Mouse (Mus musculus) forebrain, embryonic 11.5 days (tissue): ENCODE data around the gene Lenep. TPM values are rescaled to one million over a fixed set of nuclear protein-coding genes. Genes with fewer than 3 reads are reported as not detected.

Experiments used
- ATAC-seq: fragments of 200-750 bp; cut with Nextera tagmentation; replicated peaks from 2 replicates; pipeline ENCODE4 v1.8.0; 2017; ENCODE audit warnings: moderate TSS enrichment; ENCODE audit not compliant: low FRiP score
- DNase-seq: peaks from one replicate; pipeline ENCODE4 v3.0.0-alpha.2; 2017; ENCODE audit warnings: low spot score
- H3K27ac ChIP-seq: fragments of 300-500 bp; sonication (generic); 2 replicates; pipeline ENCODE4 v1.5.1; 2014; ENCODE audit warnings: low read depth, low read length
- H3K27me3 ChIP-seq: fragments of 300-500 bp; sonication (generic); 2 replicates; pipeline ENCODE4 v1.6.1; 2014; ENCODE audit warnings: mild to moderate bottlenecking, low read length, mixed read lengths; ENCODE audit not compliant: control insufficient read depth, insufficient read depth
- H3K36me3 ChIP-seq: fragments of 300-500 bp; sonication (generic); 2 replicates; pipeline ENCODE4 v1.6.1; 2014; ENCODE audit warnings: mild to moderate bottlenecking, low read length, moderate library complexity, mixed read lengths; ENCODE audit not compliant: control insufficient read depth, insufficient read depth
- H3K4me1 ChIP-seq: fragments of 300-500 bp; sonication (generic); replicated peaks from 2 replicates; pipeline ENCODE4 v1.6.1; 2014; ENCODE audit warnings: low read length, mixed read lengths; ENCODE audit not compliant: control insufficient read depth, insufficient read depth
- H3K4me2 ChIP-seq: fragments of 300-500 bp; sonication (generic); 2 replicates; pipeline ENCODE4 v1.6.1; 2014; ENCODE audit warnings: low read depth, mild to moderate bottlenecking, low read length, moderate library complexity, mixed read lengths; ENCODE audit not compliant: severe bottlenecking
- H3K4me3 ChIP-seq: fragments of 300-500 bp; sonication (generic); 2 replicates; pipeline ENCODE4 v1.5.1; 2014; ENCODE audit warnings: low read depth, low read length
- H3K9ac ChIP-seq: fragments of 300-500 bp; sonication (generic); 2 replicates; pipeline ENCODE4 v1.6.1; 2014; ENCODE audit warnings: low read length
- H3K9me3 ChIP-seq: fragments of 300-500 bp; sonication (generic); 2 replicates; pipeline ENCODE4 v1.6.1; 2016; ENCODE audit warnings: low read length, mixed read lengths; ENCODE audit not compliant: control insufficient read depth
- WGBS: fragments of 180-500 bp; shearing (Covaris S2); extraction: QIAGEN DNeasy Blood & Tissue Kit; methylation state at CpG from one replicate; pipeline ENCODE4 v1.1.7; 2014; 5-methylcytosine and 5-hydroxymethylcytosine counted together
- polyA plus RNA-seq: library from polyadenylated mRNA; unstranded; fragments of >200 nt; fragmentation: Nextera tagmentation; extraction: Ambion mirVana; gene quantifications from 2 replicates; pipeline ENCODE4 v1.2.1, GENCODE M21; 2014

Lenep gene
- polyA plus RNA-seq, 1 experiment from 2014 or later = 0.91 TPM

DNA sequence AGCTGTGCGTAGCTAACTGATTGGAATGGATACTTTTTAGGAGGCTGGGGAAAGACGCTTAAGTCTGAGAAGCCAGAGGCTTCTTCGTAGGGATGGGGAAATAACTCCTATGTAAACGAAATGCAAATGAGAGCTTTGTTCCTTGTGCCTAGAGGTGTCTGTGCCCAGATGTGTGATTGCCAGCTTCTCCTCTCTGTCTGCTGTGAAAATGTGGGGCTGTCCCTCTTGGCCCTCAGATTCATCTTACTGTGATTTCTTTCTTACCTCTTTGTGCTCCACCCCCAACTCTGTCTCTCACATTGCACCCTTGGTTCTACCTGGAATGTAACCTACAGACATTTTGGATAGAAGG lies 6.0 kb downstream of the Lenep start:
- no peaks in the 10 kb centered on the region; the same call in 1 of the 2 replicates for H3K27me3 ChIP-seq
- DNase-seq (no peak), ATAC-seq (no peak)
- H3K4me1 ChIP-seq = peaks cover 28% of the 10 kb centered on the region
- peak overlapping the region; percentile 99; the same call in 1 of the 2 replicates for H3K4me2 ChIP-seq
- H3K27ac ChIP-seq = no peak overlapping the region
- H3K9me3 ChIP-seq = no peaks in the 10 kb centered on the region
- H3K36me3 ChIP-seq = no peaks in the 10 kb centered on the region
- H3K4me3 ChIP-seq = peak overlapping the region; percentile 48; the same call in 1 of the 2 replicates
- 1% methylated on average over 4 of the region's 4 CpGs for WGBS
- no peak overlapping the region; the same call in 1 of the 2 replicates for H3K9ac ChIP-seq

DNA sequence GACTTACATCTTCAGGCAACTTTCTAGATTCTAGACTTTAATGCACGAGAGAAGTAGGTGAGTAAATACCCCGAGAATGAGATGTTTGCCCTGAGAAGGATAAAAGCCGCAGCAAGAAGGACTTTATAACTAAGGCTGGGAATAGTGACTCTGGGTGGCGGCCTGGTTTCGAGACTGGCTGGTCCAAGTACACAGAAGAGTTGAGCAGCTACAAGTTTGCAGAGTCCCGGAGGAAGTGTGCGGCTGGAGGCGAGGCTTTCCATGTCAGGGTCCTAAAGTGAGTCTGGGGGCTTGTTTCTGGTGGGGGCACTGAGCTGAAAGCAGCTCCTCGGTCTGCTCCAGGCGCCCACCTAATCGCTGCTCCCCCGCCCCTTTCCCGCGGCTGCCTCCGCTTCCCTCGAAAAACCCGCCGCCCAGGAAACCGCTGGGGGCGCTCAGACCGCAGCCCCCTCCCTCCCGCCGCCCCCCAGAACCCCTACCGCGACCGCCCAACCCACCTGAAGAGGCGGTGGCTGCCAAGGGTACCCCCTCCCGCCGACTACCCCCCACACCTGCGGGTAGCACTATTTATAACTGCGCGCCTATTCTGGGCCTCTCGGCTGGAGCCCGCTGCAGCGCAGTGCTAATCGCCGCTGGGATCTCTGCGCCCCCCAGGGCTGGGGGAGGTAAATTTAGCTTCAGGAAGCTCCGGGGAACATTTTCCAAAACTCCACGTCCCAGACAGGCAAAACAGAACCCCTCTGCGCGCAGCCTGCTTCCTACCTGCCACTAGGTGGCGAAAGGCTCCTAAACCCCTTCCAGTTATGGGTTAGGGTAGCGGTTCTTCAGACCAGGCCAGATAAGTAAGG lies 6.6 kb downstream of the Lenep start:
- Histone ChIP-seq H3K4me3 (peak overlapping the region; percentile 48), H3K4me2 (peak overlapping the region; percentile 99), H3K36me3 (no peaks in the 10 kb centered on the region), H3K27me3 (peaks cover under 1% of the 10 kb centered on the region), H3K9ac (peak overlapping the region; percentile 65), H3K27ac (no peak overlapping the region), H3K4me1 (peaks cover 32% of the 10 kb centered on the region), H3K9me3 (no peaks in the 10 kb centered on the region)
- DNase-seq = peak; percentile 84
- no peak for ATAC-seq
- under 1% methylated on average over 44 of the region's 44 CpGs for WGBS

DNA sequence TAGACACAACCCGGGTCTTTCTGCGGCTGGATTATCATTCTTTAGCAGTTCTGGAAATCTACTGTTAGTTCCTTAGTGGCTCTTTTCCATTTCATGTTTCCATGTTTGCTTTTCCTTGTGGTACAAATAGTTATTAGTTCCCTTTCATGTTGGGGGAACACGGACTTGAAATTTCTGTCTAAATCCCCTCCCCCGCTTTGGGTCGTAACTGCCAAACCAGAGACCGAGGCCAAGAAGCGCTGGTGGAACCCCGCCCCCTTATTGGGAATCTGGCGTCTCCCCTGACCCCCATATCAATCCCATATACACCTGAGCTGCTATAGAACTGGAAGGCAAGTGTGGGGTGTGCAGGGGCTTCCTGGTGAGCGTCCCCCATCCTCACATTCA lies 7.2 kb downstream of the Lenep start:
- peaks cover 36% of the 10 kb centered on the region for H3K4me1 ChIP-seq
- H3K4me3 ChIP-seq = peak overlapping the region; percentile 48
- peaks cover 2% of the 10 kb centered on the region for H3K27me3 ChIP-seq
- H3K9me3 ChIP-seq = no peaks in the 10 kb centered on the region
- ATAC-seq = no peak
- H3K36me3 ChIP-seq = no peaks in the 10 kb centered on the region
- 1% methylated on average over 10 of the region's 10 CpGs for WGBS
- no peak overlapping the region for H3K27ac ChIP-seq
- peak overlapping the region; percentile 30; the same call in 1 of the 2 replicates for H3K9ac ChIP-seq
- DNase-seq = no peak
- peak overlapping the region; percentile 99 for H3K4me2 ChIP-seq

DNA sequence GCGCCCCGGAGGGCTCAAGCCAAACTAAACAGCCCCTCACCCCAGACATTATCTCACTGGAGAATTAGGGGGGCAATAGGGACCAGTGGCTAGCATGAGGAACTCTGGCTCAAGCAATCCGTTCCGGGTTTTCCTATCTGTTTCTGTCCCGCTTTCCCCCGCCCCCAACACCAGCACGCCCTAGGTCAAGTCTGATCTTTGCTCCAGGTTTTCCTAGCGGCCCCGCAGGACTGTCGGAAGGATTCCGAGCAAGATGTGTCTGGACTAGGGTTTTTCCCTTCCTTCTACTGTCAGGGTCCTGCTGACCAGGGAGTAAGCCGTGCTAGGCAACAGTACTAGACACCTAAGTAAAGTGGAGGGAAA lies 7.7 kb downstream of the Lenep start:
- WGBS = 0% methylated on average over 12 of the region's 12 CpGs
- Histone ChIP-seq H3K9me3 (no peaks in the 10 kb centered on the region), H3K27ac (no peak overlapping the region), H3K4me1 (peaks cover 36% of the 10 kb centered on the region), H3K36me3 (no peaks in the 10 kb centered on the region), H3K27me3 (peaks cover 2% of the 10 kb centered on the region), H3K9ac (peak overlapping the region; percentile 30; the same call in 1 of the 2 replicates), H3K4me2 (peak overlapping the region; percentile 99), H3K4me3 (peak overlapping the region; percentile 48)
- ATAC-seq (no peak; the same call in 1 of the 2 replicates), DNase-seq (peak; percentile 90)

DNA sequence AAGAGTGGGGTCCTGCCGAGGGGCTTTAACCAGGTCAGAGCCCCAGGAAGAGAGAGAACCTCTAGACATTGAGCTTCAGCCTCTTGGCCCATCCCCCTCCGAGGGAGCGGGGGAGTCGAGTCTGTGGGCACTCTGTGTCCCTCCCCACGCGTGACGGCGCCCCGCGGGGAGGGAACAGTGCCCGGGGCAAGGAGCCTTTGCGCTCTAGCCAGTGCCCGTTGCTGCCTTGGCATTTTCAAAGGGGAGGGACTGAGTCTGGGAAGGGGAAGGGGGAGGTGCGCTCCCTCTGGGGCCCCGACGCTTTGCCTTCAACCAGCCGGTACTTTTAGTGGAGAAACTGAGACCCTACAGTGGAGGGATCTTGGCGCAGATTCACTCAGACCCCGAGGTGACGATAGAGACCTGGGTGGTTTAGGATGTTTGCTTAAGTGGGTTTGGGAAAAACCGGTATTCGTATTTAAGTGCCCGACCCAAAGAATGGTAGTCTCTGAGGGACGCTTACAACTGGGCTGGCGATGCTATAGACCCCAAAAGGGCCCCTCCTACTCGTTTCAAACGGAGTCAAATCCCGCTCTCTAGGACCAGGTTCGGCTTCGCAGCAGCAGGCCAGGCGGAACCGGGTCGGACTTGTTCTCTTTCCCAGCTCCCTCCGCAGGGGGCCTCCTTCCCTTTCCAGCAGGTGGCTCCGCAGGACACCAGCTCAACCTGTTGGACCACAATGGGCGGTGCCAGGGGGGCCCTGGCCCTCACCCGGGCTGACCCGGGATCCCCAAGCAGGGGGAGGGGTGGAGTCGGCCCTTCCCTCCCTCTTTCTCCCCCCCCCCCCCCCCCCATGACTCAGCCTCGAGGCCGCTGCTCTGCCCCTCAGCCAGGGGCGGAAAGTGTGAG lies 8.3 kb downstream of the Lenep start, which contains the start of gene Zbtb7b:
Gene Zbtb7b (minus strand): TSS at position 771 of the 888 bp plus-strand sequence.
- Histone ChIP-seq H3K9ac (peak within 1 kb of the TSS; percentile 55), H3K4me1 (peaks cover 36% of the 10 kb centered on the region), H3K27me3 (peaks cover 2% of the 10 kb centered on the region), H3K27ac (peak within 1 kb of the TSS; percentile 71), H3K4me2 (peak within 1 kb of the TSS; percentile 99), H3K36me3 (no peaks in the 10 kb centered on the region), H3K4me3 (peak within 1 kb of the TSS; percentile 48), H3K9me3 (no peaks in the 10 kb centered on the region)
- under 1% methylated on average over 41 of the region's 42 CpGs for WGBS
- ATAC-seq (peak; percentile 59), DNase-seq (peak; percentile 81)

DNA sequence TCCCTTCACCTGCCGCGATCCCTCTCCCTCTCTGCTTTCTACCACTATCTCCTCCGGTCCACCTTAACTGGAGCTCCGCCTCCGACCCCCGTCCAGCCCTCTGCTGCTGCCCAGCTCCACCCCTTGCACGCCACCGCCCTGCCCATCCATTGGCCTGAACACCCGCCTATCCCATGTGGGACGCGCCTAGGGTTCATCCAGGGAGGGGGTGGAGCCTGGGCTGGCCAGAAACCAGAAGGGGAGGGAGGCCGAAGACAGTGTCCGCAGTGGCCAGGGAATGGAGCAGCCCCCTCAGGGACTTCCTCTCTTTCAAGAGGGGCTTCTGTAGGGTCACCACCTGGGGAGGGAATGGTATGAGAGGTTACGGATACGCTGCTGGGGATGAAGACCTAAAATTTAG lies 9.0 kb downstream of the Lenep start:
- Histone ChIP-seq H3K36me3 (no peaks in the 10 kb centered on the region), H3K27me3 (peaks cover 2% of the 10 kb centered on the region), H3K27ac (peak overlapping the region; percentile 71), H3K4me2 (peak overlapping the region; percentile 99), H3K4me3 (peak overlapping the region; percentile 48), H3K9me3 (no peaks in the 10 kb centered on the region), H3K9ac (peak overlapping the region; percentile 55), H3K4me1 (peaks cover 36% of the 10 kb centered on the region)
- DNase-seq (peak; percentile 98), ATAC-seq (peak; percentile 94)
- under 1% methylated on average over 15 of the region's 15 CpGs for WGBS

DNA sequence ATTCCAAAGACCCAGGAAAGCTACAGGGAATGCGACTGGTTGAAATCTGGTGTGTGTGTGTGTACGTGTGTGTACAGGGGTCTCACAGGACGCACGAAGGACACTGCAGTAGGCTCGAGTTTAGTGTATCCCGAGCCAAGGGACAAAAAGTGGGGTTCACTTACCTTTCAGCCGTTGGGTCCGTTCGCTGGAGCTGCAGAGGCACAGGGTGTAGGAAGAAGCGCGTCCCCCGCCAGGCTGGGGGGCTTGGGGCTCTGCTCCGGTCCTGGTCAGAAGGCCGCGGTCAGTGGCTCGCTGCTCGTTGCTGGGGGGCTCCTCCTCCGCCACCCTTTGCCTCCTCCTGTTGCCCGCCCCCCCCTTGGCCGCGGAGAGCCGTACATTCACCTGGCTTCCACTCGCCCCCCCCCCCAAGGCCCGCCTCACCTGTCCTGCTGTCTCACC lies 9.7 kb downstream of the Lenep start:
- H3K27me3 ChIP-seq = peaks cover 2% of the 10 kb centered on the region
- peak overlapping the region; percentile 99 for H3K4me2 ChIP-seq
- H3K9me3 ChIP-seq = no peaks in the 10 kb centered on the region
- H3K9ac ChIP-seq = peak overlapping the region; percentile 65
- peak overlapping the region; percentile 48 for H3K4me3 ChIP-seq
- H3K4me1 ChIP-seq = peaks cover 36% of the 10 kb centered on the region
- no peak for ATAC-seq
- H3K36me3 ChIP-seq = no peaks in the 10 kb centered on the region
- no peak for DNase-seq
- H3K27ac ChIP-seq = no peak overlapping the region
- 0% methylated on average over 20 of the region's 24 CpGs for WGBS

DNA sequence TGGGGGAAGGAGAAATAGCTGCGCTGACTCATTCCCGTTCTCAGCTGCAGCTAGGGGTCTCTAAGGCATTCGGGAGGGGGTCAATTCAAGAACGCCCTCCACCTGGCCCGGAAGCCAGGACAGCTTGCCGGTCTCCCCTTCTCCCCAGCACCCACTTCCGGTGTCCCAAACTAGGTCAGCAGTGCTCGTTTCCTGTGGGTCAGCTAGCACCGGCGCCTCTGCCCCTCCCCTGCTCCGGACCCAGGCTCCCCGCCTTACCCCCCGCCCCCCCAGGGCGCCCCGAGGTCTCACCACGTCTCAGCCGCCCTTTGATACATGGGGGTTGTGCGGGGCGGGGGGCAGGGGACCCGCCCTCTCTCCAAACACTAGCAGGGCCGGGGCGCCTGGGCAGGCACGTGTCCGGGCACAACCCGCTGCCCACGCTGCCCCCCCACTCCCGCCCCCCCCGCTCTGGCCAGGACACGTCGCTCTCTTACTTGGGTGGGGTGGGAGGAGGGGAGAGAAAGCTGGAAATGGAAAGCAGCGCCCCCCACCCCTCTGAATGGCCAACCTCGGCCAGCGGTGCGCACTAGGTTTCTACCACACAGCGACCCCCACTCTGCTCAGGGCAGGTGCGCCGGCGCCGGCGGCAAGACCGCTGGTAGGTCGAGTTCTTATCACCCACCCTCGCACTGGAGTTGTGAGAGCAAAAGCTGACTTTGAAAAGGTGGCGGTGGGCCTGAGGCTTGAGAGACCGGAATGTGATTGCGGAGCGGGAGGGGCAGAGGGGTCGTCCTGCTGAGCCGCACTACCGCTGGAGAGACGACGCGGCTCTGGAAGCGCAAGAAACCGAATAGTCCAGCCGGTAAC lies 10.7 kb downstream of the Lenep start:
- Histone ChIP-seq H3K27me3 (peaks cover 2% of the 10 kb centered on the region), H3K4me1 (peaks cover 36% of the 10 kb centered on the region), H3K4me2 (peak overlapping the region; percentile 99), H3K9me3 (no peaks in the 10 kb centered on the region), H3K36me3 (no peaks in the 10 kb centered on the region), H3K9ac (peak overlapping the region; percentile 65), H3K4me3 (peak overlapping the region; percentile 48), H3K27ac (no peak overlapping the region)
- ATAC-seq (no peak), DNase-seq (peak; percentile 74)
- under 1% methylated on average over 55 of the region's 56 CpGs for WGBS
